Mouse (Mus musculus) macrophage (primary cell): ENCODE data around the gene Zfp346. TPM values are rescaled to one million over a fixed set of nuclear protein-coding genes. Genes with fewer than 3 reads are reported as not detected.
A peak's percentile ranks its signal among the peaks of the same experiment; 100 is the strongest.

ENCODE experiments used
- H3K27ac ChIP-seq: fragments of 350-480 bp; formaldehyde crosslinking; 2 replicates; pipeline ENCODE4 v1.9.0; 2021
- H3K36me3 ChIP-seq: fragments of 350-480 bp; formaldehyde crosslinking; 2 replicates; pipeline ENCODE4 v1.9.0; 2021; ENCODE audit errors: inconsistent target
- H3K4me3 ChIP-seq: fragments of 350-480 bp; formaldehyde crosslinking; 2 replicates; pipeline ENCODE4 v1.9.0; 2021; ENCODE audit errors: inconsistent target
- H3K79me2 ChIP-seq: fragments of 350-480 bp; formaldehyde crosslinking; 2 replicates; pipeline ENCODE4 v1.9.0; 2021; ENCODE audit errors: inconsistent target
- WGBS: methylation state at CpG from one replicate; pipeline ENCODE4 v1.1.7; 2026; ENCODE audit warnings: inconsistent platforms; ENCODE audit not compliant: missing documents; 5-methylcytosine and 5-hydroxymethylcytosine counted together
- polyA plus RNA-seq: library from polyadenylated mRNA; stranded (reverse); fragments of 250-400 nt; gene quantifications from 3 replicates; pipeline ENCODE4 v1.2.4, GENCODE M21; 2018; ENCODE audit warnings: inconsistent platforms

Zfp346 gene
- polyA plus RNA-seq, 1 experiment from 2014 or later: 9.8 TPM

DNA sequence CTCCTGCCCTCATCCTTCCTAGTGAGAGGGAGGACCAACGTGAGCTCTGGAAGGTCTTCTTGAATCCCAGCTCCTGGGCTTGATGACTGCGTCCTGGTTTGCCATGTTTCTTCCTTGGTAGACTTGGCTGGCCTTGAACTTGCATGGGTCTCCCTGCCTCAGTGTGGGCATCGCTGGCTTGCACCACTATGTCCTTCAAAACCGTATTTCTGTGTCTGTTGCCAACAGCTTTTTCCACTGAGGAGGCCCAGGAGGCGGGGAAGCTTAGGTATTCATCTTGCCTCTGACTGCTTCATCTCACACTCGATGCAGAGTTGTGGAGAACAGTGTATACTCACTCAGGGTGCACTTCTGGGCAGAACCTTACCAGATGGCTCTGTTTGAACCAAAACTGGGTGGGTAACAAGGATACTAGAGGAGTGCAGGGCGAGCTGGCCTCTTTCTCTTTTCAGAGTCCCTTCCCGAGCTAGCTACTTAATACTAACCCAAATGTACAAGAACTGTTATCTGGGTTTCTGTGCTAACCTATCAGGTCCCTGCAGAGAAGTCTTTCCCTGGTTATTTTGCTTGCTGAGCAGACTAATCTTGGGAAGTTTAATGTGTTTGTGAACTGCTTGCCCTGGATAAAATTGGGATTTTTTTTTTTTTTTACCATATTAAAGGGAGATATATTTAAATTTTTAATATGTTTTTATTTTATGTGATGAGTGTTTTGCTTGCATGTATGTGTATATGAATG is 1.0 kb downstream of the Zfp346 start:
- Histone ChIP-seq H3K4me3 (peak overlapping the region; percentile 76), H3K79me2 (peaks cover 42% of the 10 kb centered on the region), H3K27ac (peak overlapping the region; percentile 35), H3K36me3 (no peaks in the 10 kb centered on the region)
- 44% methylated on average over 8 of the region's 8 CpGs for WGBS

DNA sequence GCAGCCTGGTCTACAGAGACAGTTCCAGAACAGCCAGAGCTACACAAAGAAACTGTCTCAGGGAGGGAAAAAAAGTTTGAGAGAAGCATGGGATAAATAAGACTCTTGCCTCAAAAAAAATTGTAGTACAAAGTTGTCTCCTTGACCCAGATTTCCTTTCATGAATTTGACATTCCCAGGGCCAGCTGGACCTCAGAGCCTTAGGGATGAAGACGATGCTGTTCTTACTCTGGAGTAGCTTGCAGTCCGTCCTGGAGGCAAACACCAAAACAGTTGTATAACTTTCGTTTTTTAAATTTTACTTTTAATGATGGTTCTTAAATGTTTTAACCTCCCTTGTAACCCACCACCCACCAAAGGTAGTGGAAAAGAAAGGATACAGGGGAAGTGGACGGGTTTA is 2.0 kb downstream of the Zfp346 start:
- Histone ChIP-seq H3K27ac (peak overlapping the region; percentile 5; the same call in 1 of the 2 replicates), H3K4me3 (no peak overlapping the region), H3K79me2 (peaks cover 42% of the 10 kb centered on the region), H3K36me3 (no peaks in the 10 kb centered on the region)
- WGBS: 97% methylated on average over 4 of the region's 4 CpGs

DNA sequence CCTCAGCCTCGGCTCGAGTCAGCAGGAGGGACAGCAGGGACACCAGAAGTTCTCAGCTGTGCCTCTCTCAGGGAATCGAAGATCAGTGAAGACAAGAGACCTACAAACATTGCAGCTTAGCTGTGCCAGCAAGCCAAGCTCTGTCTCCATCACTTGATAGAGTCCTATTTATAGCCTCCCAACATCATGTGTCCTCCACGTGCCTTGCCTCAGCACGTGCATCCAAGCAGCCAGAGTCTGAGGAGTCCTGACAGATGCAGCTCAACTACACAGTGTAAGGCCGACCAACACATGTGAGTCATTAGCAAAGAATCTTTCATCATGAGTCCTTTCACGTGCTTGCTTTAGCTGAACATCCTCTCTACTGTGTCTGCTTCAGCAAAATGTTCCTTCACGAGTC is 2.6 kb downstream of the Zfp346 start:
- H3K4me3 ChIP-seq: no peak overlapping the region
- WGBS: 84% methylated on average over 8 of the region's 8 CpGs
- H3K79me2 ChIP-seq: peaks cover 42% of the 10 kb centered on the region
- H3K27ac ChIP-seq: peak overlapping the region; percentile 5; the same call in 1 of the 2 replicates
- no peaks in the 10 kb centered on the region for H3K36me3 ChIP-seq

DNA sequence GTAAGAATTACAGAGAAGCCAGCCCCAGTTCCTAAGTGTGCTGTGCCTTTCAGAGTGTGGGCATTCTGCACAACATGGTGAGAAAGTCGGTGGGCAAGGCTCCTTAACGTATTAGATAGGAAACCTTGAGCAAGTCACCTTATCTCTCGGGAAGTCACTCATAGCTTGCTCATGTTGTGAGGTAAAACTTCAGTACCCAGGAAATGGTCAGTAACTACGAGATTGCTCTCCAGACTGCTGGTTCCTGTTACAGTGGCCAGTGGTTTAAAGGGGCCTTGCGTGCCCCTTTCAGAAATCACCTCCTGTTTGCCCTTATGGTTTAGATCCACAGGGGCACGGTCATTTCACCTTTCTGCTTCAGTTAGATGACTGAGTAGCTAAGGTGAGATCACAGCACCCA is 9.3 kb downstream of the Zfp346 start:
- 91% methylated on average over 6 of the region's 6 CpGs for WGBS
- Histone ChIP-seq H3K79me2 (peaks cover 2% of the 10 kb centered on the region; the same call in 1 of the 2 replicates), H3K36me3 (peaks cover 11% of the 10 kb centered on the region; the same call in 1 of the 2 replicates), H3K4me3 (no peak overlapping the region), H3K27ac (no peak overlapping the region)

DNA sequence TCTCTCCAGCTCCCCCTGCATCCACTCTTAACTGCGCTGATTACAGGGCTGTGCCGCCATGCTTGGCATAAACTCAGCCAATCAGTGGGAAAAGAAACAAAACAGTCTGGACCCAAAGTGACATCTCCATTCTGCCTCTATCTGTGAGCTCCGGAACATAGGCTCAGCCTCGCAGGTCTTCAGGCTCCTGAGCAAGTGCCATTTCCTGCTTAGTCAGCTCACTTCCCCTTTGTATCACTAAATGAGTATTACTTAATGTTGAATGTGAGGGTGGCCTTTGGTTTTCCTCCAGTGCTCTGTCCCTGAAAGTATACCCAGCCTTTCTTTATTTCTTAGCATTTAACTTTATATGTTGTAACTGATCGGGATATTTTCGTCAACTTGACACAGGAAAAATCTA is 19.8 kb downstream of the Zfp346 start:
- no peaks in the 10 kb centered on the region for H3K79me2 ChIP-seq
- WGBS: 19% methylated on average over 4 of the region's 6 CpGs
- H3K4me3 ChIP-seq: no peak overlapping the region
- no peak overlapping the region for H3K27ac ChIP-seq
- H3K36me3 ChIP-seq: peaks cover 16% of the 10 kb centered on the region; the same call in 1 of the 2 replicates

DNA sequence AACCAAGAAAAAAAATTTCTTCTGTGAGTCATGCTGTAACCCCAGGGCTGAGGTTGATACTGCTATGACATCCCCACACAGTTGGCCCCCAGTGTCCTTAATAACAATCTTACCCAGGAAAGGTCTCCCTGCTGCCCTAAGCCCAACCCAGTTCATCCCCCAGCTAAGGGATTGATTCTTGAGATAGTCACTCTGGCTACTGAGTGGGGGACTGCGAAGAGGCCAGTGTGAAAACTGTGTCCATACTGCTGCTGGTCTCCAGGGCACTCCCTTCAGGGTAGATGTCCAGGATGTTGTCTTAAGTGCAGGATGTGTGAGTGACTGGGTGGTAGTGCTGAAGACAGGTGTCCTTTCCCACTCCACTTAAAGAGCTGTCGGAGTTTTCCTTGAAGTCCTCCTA is 28.3 kb downstream of the Zfp346 start, which contains the start of gene Gm17617:
Gm17617 (minus strand) TSS at position 101 of the 400 bp plus-strand sequence.
- Histone ChIP-seq H3K79me2 (no peaks in the 10 kb centered on the region), H3K36me3 (peaks cover 12% of the 10 kb centered on the region; the same call in 1 of the 2 replicates), H3K4me3 (no peak within 1 kb of the TSS), H3K27ac (no peak within 1 kb of the TSS)
- WGBS: 100% methylated on average over 2 of the region's 2 CpGs

DNA sequence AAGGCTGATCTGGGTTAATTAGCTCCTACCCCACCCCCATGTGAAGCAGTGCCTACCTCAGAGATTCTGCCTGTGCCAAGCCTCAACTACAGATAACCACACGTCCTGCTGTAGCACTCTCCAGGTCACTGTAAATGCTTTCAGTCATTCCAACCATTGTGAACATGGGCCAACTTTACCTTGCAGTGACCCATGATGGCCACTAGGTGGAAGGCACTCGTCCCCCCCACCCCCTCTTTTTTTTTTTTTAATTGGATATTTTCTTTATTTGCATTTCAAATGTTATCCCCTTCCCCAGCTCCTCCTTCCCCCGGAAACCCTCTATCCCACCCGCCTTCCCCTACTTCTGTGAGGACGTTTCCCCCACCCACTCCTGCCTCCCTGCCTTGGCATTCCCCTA is 30.3 kb downstream of the Zfp346 start:
- Histone ChIP-seq H3K4me3 (no peak overlapping the region), H3K36me3 (peaks cover 8% of the 10 kb centered on the region; the same call in 1 of the 2 replicates), H3K79me2 (no peaks in the 10 kb centered on the region), H3K27ac (no peak overlapping the region)
- 18% methylated on average over 4 of the region's 5 CpGs for WGBS

DNA sequence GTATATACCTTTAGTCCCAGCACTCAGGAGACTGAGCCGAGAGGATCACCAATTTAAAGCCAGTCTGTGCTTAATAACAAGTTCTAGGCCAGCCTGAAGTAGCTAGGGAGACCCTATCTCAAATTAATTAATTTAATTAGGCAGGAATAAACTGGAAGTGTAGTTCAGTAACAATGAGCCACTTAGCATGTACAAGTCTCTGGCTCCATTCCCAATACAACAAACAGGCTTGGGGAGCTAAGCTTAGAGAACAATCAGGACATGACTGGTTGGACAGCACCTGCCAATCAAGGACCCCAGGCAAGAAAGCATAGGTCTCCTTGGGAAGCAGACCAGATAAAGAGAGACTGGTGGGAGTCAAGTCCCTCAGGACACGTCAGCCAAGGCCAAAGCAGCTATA is 35.2 kb downstream of the Zfp346 start:
- H3K79me2 ChIP-seq: no peaks in the 10 kb centered on the region
- 83% methylated on average over 2 of the region's 2 CpGs for WGBS
- H3K27ac ChIP-seq: no peak overlapping the region
- no peaks in the 10 kb centered on the region for H3K36me3 ChIP-seq
- H3K4me3 ChIP-seq: no peak overlapping the region

DNA sequence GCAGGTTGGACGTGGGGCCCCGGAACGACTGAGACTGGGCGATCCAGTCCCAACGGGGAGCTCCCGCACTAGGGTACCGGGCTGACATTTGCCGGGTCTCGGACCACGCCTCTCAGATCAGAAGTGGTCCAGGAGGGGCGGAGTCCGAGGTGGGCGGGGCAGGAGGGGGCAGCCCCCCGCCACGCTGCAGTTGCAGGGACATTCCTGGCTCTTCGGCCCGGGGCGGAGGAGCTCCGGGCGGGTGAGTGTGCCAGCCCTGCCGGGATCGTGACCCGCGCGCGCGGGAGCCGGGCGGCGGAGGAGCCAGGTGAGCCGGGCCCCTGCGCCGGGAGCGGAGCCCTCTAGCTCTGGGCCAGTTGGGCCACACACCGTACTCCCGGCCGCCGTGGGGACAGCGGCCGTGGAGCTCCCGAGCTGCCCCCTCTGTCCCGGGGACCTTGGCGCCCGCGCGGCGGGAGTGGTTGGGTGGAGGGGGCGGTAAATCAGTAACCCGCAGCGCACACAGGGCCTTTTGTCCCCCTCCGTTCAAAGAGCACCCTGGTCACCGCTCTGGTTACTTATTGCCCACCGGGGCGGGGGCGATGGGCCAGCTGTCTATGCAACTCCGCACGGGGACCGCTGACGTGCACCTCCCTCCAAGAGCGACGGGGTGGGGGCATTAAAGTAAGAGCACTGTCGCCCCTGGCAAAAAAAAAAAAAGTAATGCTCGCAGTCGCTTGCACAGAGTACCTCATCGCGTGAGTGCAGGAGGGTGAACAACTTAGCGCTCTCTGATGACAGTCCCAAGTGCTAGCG is 47.7 kb downstream of the Zfp346 start, which contains the start of gene Fgfr4:
Fgfr4 (plus strand) TSS at position 20 of the 795 bp plus-strand sequence.
- no peak within 1 kb of the TSS for H3K27ac ChIP-seq
- no peaks in the 10 kb centered on the region for H3K36me3 ChIP-seq
- H3K79me2 ChIP-seq: no peaks in the 10 kb centered on the region
- no peak within 1 kb of the TSS for H3K4me3 ChIP-seq
- WGBS: 7% methylated on average over 62 of the region's 68 CpGs

DNA sequence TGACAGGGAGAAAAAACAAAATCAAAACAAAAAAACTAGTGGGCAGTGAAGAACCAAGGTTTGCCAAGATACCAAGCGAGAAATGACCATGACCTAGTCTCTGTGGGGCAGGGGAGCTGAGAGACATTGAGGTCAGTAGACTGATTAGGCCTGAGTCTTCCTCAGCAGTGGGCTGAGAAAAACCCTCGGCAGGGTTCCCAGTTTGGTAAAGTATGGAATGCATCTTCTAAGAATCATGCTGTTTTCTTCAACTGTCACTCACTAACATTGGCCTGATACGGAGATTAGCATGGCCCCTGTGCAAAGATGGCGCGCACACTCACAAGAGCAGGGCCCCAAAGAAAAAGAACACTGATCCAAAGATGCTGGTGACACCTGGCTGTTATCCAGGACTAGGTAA is 48.8 kb downstream of the Zfp346 start:
- Histone ChIP-seq H3K79me2 (no peaks in the 10 kb centered on the region), H3K27ac (no peak overlapping the region), H3K4me3 (no peak overlapping the region), H3K36me3 (no peaks in the 10 kb centered on the region)
- WGBS: 98% methylated on average over 5 of the region's 5 CpGs

DNA sequence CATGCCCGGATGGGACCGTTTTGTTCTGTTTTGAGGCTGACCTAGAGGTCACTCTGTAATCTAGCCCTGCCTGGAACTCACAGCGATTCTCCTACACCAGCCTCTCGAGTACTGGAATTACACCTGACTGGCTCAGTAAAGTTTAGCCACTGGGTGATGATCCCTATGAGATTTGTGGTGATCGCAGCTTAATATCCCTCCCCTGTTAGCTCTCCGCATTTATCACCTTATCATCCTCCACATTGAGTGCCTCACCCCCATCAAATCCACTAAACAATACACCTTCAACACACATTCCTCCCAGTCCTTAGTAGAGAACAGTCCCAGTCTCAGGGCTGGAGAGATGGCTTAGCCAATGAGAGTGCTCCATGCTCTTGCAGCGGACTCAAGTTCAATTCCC is 57.3 kb downstream of the Zfp346 start:
- 81% methylated on average over 7 of the region's 7 CpGs for WGBS
- Histone ChIP-seq H3K79me2 (no peaks in the 10 kb centered on the region), H3K36me3 (no peaks in the 10 kb centered on the region), H3K4me3 (no peak overlapping the region), H3K27ac (no peak overlapping the region)

DNA sequence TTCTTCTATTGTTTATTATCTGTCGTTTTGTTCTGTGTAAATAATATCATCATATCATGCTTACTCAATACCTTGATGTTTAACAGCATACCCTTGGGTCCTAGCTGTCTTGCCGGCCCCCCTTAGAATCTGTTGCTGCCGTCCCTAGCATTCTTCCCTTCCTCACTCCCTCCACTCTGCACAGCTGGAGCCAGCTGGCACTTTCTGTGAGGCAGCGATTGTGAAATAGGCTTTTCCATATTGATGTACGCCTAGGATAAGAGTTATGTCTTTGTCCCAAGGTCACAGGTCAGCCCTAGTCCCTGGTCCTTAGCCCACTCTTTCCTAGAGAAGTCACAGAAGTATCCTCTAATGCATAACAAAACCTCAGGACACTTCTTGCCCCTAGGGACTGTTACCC is 58.4 kb downstream of the Zfp346 start:
- no peak overlapping the region for H3K4me3 ChIP-seq
- no peaks in the 10 kb centered on the region for H3K79me2 ChIP-seq
- H3K36me3 ChIP-seq: no peaks in the 10 kb centered on the region
- H3K27ac ChIP-seq: no peak overlapping the region
- WGBS: 71% methylated on average over 5 of the region's 5 CpGs

DNA sequence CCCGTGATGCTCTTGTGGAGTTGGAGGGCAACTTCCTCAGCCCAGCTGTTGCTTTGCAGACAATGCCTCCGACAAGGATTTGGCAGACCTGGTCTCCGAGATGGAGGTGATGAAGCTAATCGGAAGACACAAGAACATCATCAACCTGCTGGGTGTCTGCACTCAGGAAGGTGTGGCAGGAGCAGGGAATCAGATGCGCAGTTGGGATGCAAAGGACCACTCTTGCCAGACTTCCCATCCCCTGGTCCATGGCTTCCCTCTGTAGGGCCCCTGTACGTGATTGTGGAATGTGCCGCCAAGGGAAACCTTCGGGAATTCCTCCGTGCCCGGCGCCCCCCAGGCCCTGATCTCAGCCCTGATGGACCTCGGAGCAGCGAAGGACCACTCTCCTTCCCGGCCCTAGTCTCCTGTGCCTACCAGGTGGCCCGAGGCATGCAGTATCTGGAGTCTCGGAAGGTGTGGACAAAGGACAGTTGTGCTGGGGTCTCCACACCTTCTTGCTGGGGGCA is 60.8 kb downstream of the Zfp346 start:
- Histone ChIP-seq H3K36me3 (no peaks in the 10 kb centered on the region), H3K79me2 (no peaks in the 10 kb centered on the region), H3K4me3 (no peak overlapping the region), H3K27ac (no peak overlapping the region)
- WGBS: 92% methylated on average over 16 of the region's 16 CpGs

DNA sequence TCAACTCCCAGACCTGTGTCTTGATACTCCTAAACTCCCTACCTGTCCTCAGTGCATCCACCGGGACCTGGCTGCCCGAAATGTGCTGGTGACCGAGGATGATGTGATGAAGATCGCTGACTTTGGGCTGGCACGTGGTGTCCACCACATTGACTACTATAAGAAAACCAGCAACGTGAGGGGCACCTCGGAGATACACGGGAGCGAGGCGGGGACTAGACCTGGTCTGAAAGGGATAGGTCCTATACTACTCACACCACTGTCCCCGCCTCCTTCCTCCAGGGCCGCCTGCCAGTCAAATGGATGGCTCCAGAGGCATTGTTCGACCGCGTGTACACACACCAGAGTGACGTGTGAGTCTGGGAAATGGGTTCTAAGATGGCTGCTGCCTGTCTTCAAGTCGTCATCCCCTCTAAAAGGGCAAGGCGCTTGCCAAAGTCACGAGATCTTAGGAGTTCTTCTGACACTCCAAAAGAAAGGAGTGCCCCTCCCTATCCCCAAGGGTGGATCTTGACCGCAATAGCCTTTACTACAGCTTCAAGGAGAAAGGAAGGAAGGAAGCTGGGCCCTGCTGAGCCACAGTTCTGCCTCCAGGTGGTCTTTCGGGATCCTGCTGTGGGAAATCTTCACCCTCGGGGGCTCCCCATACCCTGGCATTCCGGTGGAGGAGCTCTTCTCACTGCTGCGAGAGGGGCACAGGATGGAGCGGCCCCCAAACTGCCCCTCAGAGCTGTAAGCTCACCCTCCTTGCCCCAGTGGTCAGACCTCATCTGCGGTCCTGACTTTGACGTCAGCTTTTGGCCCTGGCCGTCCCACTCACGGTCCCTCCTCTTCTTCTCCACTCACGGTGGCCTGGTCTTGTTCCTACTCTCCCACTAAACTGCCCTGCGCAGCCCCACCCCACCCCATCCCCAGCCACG is 62.0 kb downstream of the Zfp346 start:
- WGBS: 86% methylated on average over 32 of the region's 32 CpGs
- Histone ChIP-seq H3K36me3 (no peaks in the 10 kb centered on the region), H3K79me2 (no peaks in the 10 kb centered on the region), H3K4me3 (no peak overlapping the region), H3K27ac (no peak overlapping the region)
